Mouse (Mus musculus): ENCODE measurements around the gene Hibch. TPM values are rescaled to one million over a fixed set of nuclear protein-coding genes. Genes with fewer than 3 reads are reported as not detected.
"Not testable (repeated sequence)": the region's sequence is repeated elsewhere in the genome, so short reads cannot be mapped to it uniquely, and the experiment has no call there.

Hibch gene
- polyA plus RNA-seq, 1 experiment = 9.1 TPM

GRCm38 (mm10) chr1:52866007-52866406, 21.3 kb downstream of the Hibch start:
- no peak overlapping the region for H3K27ac ChIP-seq (ENCODE audit: insufficient read depth, low read depth, low read length)
- no peaks in the 10 kb centered on the region for H3K4me1 ChIP-seq (ENCODE audit: control insufficient read depth, insufficient read depth, insufficient read length, low read length)
- H3K36me3 ChIP-seq (ENCODE audit: control insufficient read depth, insufficient read depth, low read length) = peaks cover 8% of the 10 kb centered on the region
- no peak overlapping the region for H3K4me3 ChIP-seq (ENCODE audit: low read depth, low read length)
- TF ChIP-seq CTCF (IDR thresholded peaks at IDR 0.05; ENCODE audit: extremely low read depth, insufficient read length, insufficient replicate concordance, low read depth, low read length) (no peak), POLR2A (IDR thresholded peaks at IDR 0.05; ENCODE audit: low read depth, low read length) (no peak)
- H3K27me3 ChIP-seq (ENCODE audit: control insufficient read depth, insufficient read depth, low read length) = no peaks in the 10 kb centered on the region
- 89% methylated on average over 3 of the region's 3 CpGs for WGBS

GRCm38 (mm10) chr1:52867876-52868275, 23.1 kb downstream of the Hibch start:
- Histone ChIP-seq H3K36me3 (ENCODE audit: control insufficient read depth, insufficient read depth, low read length) (peaks cover 7% of the 10 kb centered on the region), H3K4me3 (ENCODE audit: low read depth, low read length) (no peak overlapping the region), H3K27ac (ENCODE audit: insufficient read depth, low read depth, low read length) (no peak overlapping the region), H3K4me1 (ENCODE audit: control insufficient read depth, insufficient read depth, insufficient read length, low read length) (no peaks in the 10 kb centered on the region), H3K27me3 (ENCODE audit: control insufficient read depth, insufficient read depth, low read length) (no peaks in the 10 kb centered on the region)
- 92% methylated on average over 1 of the region's 1 CpGs for WGBS
- no peak for TF ChIP-seq CTCF (IDR thresholded peaks at IDR 0.05; ENCODE audit: extremely low read depth, insufficient read length, insufficient replicate concordance, low read depth, low read length)
- TF ChIP-seq POLR2A (IDR thresholded peaks at IDR 0.05; ENCODE audit: low read depth, low read length) = no peak

DNA sequence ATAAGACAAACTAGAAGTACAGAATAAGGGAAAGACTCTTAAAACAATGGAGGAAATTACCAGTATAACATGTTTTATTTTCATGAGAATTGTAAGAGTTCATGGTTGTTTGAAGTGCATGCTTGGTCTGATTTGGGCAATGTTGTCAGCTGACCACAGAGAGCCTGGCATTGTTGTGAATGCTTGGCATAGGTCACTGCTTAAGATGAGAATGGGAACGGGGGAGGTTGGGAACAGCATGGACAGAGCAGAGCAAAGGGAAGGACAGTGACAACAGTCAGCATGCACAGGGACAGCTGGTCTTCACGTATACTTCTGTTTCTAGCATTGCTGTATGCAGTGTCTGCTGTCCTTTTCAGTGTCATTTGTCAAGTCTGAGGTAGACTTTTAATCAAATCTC, 39.5 kb downstream of the Hibch start:
- H3K4me3 ChIP-seq (ENCODE audit: low read depth, low read length) = no peak overlapping the region
- peaks cover 8% of the 10 kb centered on the region; the same call in 1 of the 2 replicates for H3K36me3 ChIP-seq (ENCODE audit: control insufficient read depth, insufficient read depth, low read length)
- TF ChIP-seq CTCF (IDR thresholded peaks at IDR 0.05; ENCODE audit: extremely low read depth, insufficient read length, insufficient replicate concordance, low read depth, low read length) (no peak), POLR2A (IDR thresholded peaks at IDR 0.05; ENCODE audit: low read depth, low read length) (no peak)
- no peak overlapping the region for H3K27ac ChIP-seq (ENCODE audit: insufficient read depth, low read depth, low read length)
- H3K27me3 ChIP-seq (ENCODE audit: control insufficient read depth, insufficient read depth, low read length) = no peaks in the 10 kb centered on the region
- WGBS = 80% methylated on average over 2 of the region's 2 CpGs
- no peaks in the 10 kb centered on the region for H3K4me1 ChIP-seq (ENCODE audit: control insufficient read depth, insufficient read depth, insufficient read length, low read length)

DNA sequence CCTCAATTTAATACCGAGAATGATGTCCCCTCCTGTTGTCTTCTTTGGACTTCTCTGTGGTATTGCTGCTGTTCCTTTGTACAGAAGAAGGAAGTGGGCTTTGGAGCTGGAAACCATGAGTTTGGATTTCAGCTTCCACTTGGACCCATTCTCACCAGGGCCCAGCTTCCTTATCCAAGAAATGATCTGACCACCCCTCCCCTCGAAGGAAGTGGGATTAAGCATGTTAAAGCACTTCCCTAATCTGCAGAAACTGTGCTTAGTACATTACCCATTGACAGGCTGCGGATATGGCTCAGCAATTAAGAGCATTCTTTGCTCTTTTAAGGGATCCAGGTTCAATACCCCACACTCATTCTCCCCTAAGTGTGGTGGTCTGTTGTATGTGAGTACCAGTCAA, 65.1 kb downstream of the Hibch start:
- peaks cover 2% of the 10 kb centered on the region; the same call in 1 of the 2 replicates for H3K36me3 ChIP-seq (ENCODE audit: control insufficient read depth, insufficient read depth, low read length)
- no peak overlapping the region for H3K27ac ChIP-seq (ENCODE audit: insufficient read depth, low read depth, low read length)
- 88% methylated on average over 3 of the region's 3 CpGs for WGBS
- no peaks in the 10 kb centered on the region for H3K4me1 ChIP-seq (ENCODE audit: control insufficient read depth, insufficient read depth, insufficient read length, low read length)
- TF ChIP-seq CTCF (IDR thresholded peaks at IDR 0.05; ENCODE audit: extremely low read depth, insufficient read length, insufficient replicate concordance, low read depth, low read length) (no peak), POLR2A (IDR thresholded peaks at IDR 0.05; ENCODE audit: low read depth, low read length) (no peak)
- H3K27me3 ChIP-seq (ENCODE audit: control insufficient read depth, insufficient read depth, low read length) = no peaks in the 10 kb centered on the region
- no peak overlapping the region for H3K4me3 ChIP-seq (ENCODE audit: low read depth, low read length)

GRCm38 (mm10) chr1:52916655-52917054, 71.9 kb downstream of the Hibch start:
- TF ChIP-seq POLR2A (IDR thresholded peaks at IDR 0.05; ENCODE audit: low read depth, low read length) (no peak), CTCF (IDR thresholded peaks at IDR 0.05; ENCODE audit: extremely low read depth, insufficient read length, insufficient replicate concordance, low read depth, low read length) (no peak)
- Histone ChIP-seq H3K36me3 (ENCODE audit: control insufficient read depth, insufficient read depth, low read length) (peaks cover 3% of the 10 kb centered on the region), H3K27me3 (ENCODE audit: control insufficient read depth, insufficient read depth, low read length) (no peaks in the 10 kb centered on the region), H3K4me3 (ENCODE audit: low read depth, low read length) (no peak overlapping the region), H3K27ac (ENCODE audit: insufficient read depth, low read depth, low read length) (no peak overlapping the region), H3K4me1 (ENCODE audit: control insufficient read depth, insufficient read depth, insufficient read length, low read length) (no peaks in the 10 kb centered on the region)
- 78% methylated on average over 2 of the region's 2 CpGs for WGBS

- not testable (repeated sequence) for H3K4me1 ChIP-seq (ENCODE audit: control insufficient read depth, insufficient read depth, insufficient read length, low read length)
These were observed 74.2 kb downstream of the Hibch start for GRCm38 (mm10) chr1:52918897-52919296.

DNA sequence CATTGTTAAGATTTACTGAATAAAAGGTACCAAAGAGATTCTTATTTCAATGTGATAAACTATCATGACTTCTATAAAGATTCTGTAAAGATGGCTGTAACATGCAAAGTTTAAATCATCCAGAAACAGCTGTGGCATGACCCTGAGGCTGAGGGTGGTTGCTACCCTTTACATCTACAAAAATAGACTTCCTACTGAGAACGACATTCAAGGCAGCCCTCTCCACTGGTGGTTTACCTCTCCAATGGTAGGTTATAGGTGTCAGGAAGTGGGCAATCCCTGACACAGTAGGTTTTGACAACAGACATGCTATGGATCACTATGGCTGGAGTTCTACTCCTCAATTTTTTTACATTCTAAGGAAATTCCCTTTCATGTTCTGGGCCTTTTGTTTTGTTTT, 79.8 kb downstream of the Hibch start:
- H3K36me3 ChIP-seq (ENCODE audit: control insufficient read depth, insufficient read depth, low read length) = not testable (repeated sequence)

More at GRCm38 (mm10) chr1:52918897-52919296, 74.2 kb downstream of the Hibch start:
- not testable (repeated sequence) for H3K4me3 ChIP-seq (ENCODE audit: low read depth, low read length); H3K27me3 ChIP-seq (ENCODE audit: control insufficient read depth, insufficient read depth, low read length); H3K36me3 ChIP-seq (ENCODE audit: control insufficient read depth, insufficient read depth, low read length); H3K27ac ChIP-seq (ENCODE audit: insufficient read depth, low read depth, low read length)

DNA sequence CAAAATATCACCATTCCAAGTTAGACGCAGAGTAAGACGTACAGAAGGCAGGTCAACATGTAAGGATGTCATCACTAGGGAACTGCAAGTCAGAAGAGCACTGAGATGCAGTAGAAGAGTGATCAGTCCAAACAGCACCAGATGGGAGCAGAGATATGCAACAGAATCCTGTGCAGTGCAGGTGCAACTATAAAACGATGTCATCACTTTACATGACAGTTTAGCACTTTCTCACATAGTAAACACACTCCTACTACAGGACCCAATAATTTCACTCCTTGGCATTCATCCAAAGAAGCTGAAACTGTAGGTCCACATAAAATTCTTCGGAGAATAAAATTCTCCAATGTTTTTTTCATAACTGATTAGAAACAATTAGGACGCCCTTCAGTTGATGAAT, 89.8 kb downstream of the Hibch start:
- Histone ChIP-seq H3K4me1 (ENCODE audit: control insufficient read depth, insufficient read depth, insufficient read length, low read length) (no peaks in the 10 kb centered on the region), H3K36me3 (ENCODE audit: control insufficient read depth, insufficient read depth, low read length) (no peaks in the 10 kb centered on the region), H3K27ac (ENCODE audit: insufficient read depth, low read depth, low read length) (no peak overlapping the region), H3K27me3 (ENCODE audit: control insufficient read depth, insufficient read depth, low read length) (no peaks in the 10 kb centered on the region), H3K4me3 (ENCODE audit: low read depth, low read length) (no peak overlapping the region)
- TF ChIP-seq CTCF (IDR thresholded peaks at IDR 0.05; ENCODE audit: extremely low read depth, insufficient read length, insufficient replicate concordance, low read depth, low read length) = no peak
- no peak for TF ChIP-seq POLR2A (IDR thresholded peaks at IDR 0.05; ENCODE audit: low read depth, low read length)
- WGBS = 73% methylated on average over 5 of the region's 5 CpGs

More for the DNA sequence above, 79.8 kb downstream of the Hibch start:
- H3K4me1 ChIP-seq (ENCODE audit: control insufficient read depth, insufficient read depth, insufficient read length, low read length); H3K27ac ChIP-seq (ENCODE audit: insufficient read depth, low read depth, low read length); H3K27me3 ChIP-seq (ENCODE audit: control insufficient read depth, insufficient read depth, low read length); H3K4me3 ChIP-seq (ENCODE audit: low read depth, low read length): not testable (repeated sequence)
- WGBS = 75% methylated on average over 1 of the region's 1 CpGs

Measured in small intestine, adult 2 months (tissue).